In the genomic region with DNA sequence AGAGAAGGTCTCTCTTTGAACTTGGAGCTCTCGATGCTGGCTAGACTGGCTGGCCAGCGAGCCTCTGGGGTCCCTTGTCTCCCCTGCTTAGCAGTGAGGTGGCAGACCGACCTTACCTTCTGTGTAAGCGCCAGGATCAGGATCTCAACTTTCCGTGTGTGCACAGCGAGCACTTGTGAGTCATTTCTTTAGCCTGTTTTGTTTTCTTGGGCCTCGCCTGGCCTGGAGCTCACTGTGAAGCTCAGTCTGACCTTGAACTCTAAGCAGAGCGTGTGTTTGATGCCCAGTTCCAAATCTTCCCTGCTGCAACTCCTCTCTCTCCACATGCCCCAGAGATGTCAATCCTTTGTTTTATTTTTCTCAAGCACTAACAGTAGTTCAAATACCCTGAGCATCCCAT, we compare ENCODE assay signal across 14 mouse cellular contexts.
A peak's percentile ranks its signal among the peaks of the same experiment; 100 is the strongest.
DNase-seq lines count a peak whose midpoint lies in the region; ATAC-seq and TF ChIP-seq lines count a peak whose summit lies in the region.
"Had no signal": no experiment of that assay in that cellular context is flagged by ENCODE, and none has a peak within 500 bp of the region (broad histone marks: within the 10 kb centered on the region; RNA-seq: fewer than 3 reads in every experiment).

No protein-coding gene starts in this region.

- peaks cover 7% of the 10 kb centered on the region; the same call in 1 of the 2 replicates for H3K4me1 ChIP-seq in lung, embryonic 14.5 days (ENCODE audit: insufficient read depth)
- H3K4me1 ChIP-seq in limb, embryonic 15.5 days = peaks cover 7% of the 10 kb centered on the region
- H3K4me1 ChIP-seq: midbrain, embryonic 12.5 days had no signal

- H3K4me3 ChIP-seq in gastrocnemius, adult 2 months = no peak overlapping the region
- no peak overlapping the region for H3K4me3 ChIP-seq in lung, embryonic 14.5 days (ENCODE audit: low read depth, low read length)
- H3K4me3 ChIP-seq in limb, embryonic 15.5 days = no peak overlapping the region
- H3K4me3 ChIP-seq: midbrain, embryonic 12.5 days had no signal

- WGBS in lung, embryonic 14.5 days = 60% methylated on average over 8 of the region's 8 CpGs
- WGBS in limb, embryonic 15.5 days = 77% methylated on average over 8 of the region's 8 CpGs

- no peaks in the 10 kb centered on the region for H3K9me3 ChIP-seq in lung, embryonic 14.5 days (ENCODE audit: low read depth, low read length)
- H3K9me3 ChIP-seq in limb, embryonic 15.5 days = no peaks in the 10 kb centered on the region
- H3K9me3 ChIP-seq: midbrain, embryonic 12.5 days had no signal

- H3K9ac ChIP-seq in lung, embryonic 14.5 days = no peak overlapping the region
- no peak overlapping the region for H3K9ac ChIP-seq in limb, embryonic 15.5 days
- H3K9ac ChIP-seq: midbrain, embryonic 12.5 days had no signal

- no peak for ATAC-seq in lung, embryonic 14.5 days (ENCODE audit: insufficient read depth)
- ATAC-seq in limb, embryonic 15.5 days (ENCODE audit: insufficient number of reproducible peaks, low FRiP score, low TSS enrichment, low read depth) = no peak
- ATAC-seq: intestine, postnatal 0 days had no signal

- intact Hi-C loops in gastrocnemius, adult 2 months (cut with DNase I) = no loop called here

- TF ChIP-seq CTCF in gastrocnemius, adult 2 months (IDR thresholded peaks at IDR 0.05) = no peak
- TF ChIP-seq CTCF in lung, embryonic 14.5 days (IDR thresholded peaks at IDR 0.05; ENCODE audit: low read depth) = no peak

- H3K27me3 ChIP-seq in lung, embryonic 14.5 days (ENCODE audit: insufficient read depth, low read length) = no peaks in the 10 kb centered on the region
- H3K27me3 ChIP-seq in limb, embryonic 15.5 days = no peaks in the 10 kb centered on the region
- H3K27me3 ChIP-seq: midbrain, embryonic 12.5 days had no signal

- H3K27ac ChIP-seq in gastrocnemius, adult 2 months = peak overlapping the region; percentile 76
- H3K27ac ChIP-seq in lung, embryonic 14.5 days (ENCODE audit: low read depth) = peak overlapping the region; percentile 73
- peak overlapping the region; percentile 58 for H3K27ac ChIP-seq in limb, embryonic 15.5 days
- H3K27ac ChIP-seq: midbrain, embryonic 12.5 days had no signal

- no peaks in the 10 kb centered on the region for H3K36me3 ChIP-seq in lung, embryonic 14.5 days (ENCODE audit: insufficient read depth)
- no peaks in the 10 kb centered on the region for H3K36me3 ChIP-seq in limb, embryonic 15.5 days
- H3K36me3 ChIP-seq: midbrain, embryonic 12.5 days had no signal

- no peak for DNase-seq in gastrocnemius, adult 2 months
- no peak for DNase-seq in gastrocnemius, postnatal 4 days (ENCODE audit: low spot score in 2 of 2)
- DNase-seq in lung, embryonic 14.5 days = no peak
- no peak for DNase-seq in lung, postnatal 4 days
- DNase-seq in adrenal gland, postnatal 14 days = peak; percentile 22
- no peak for DNase-seq in cerebellum, adult 11 months
- no peak for DNase-seq in T-cell, adult 2 months (ENCODE audit: low spot score)
- DNase-seq: cerebellum, adult 8-10 months; lung, postnatal 36 days; retina, postnatal 1 day; thymus, postnatal 4 days had no signal

- no peak overlapping the region for H3K4me2 ChIP-seq in lung, embryonic 14.5 days
- no peak overlapping the region for H3K4me2 ChIP-seq in limb, embryonic 15.5 days
- H3K4me2 ChIP-seq: midbrain, embryonic 12.5 days had no signal
